Mouse (Mus musculus): ENCODE data around the gene Ncapd2. TPM values are rescaled to one million over a fixed set of nuclear protein-coding genes. Genes with fewer than 3 reads are reported as not detected.
A peak's percentile ranks its signal among the peaks of the same experiment; 100 is the strongest.

Ncapd2 gene
- polyA plus RNA-seq, 1 experiment from 2014 or later = 109 TPM

- H3K36me3 ChIP-seq (ENCODE audit: control insufficient read depth, insufficient read depth, low read length) = peaks cover 54% of the 10 kb centered on the region
- H3K4me2 ChIP-seq (ENCODE audit: low read length) = no peak overlapping the region
- no peak overlapping the region for H3K9ac ChIP-seq (ENCODE audit: low read length)
- ATAC-seq (replicated peaks; ENCODE audit: low FRiP score, low TSS enrichment, low read depth) (no peak), DNase-seq (ENCODE audit: low spot score) (no peak)
- H3K27me3 ChIP-seq (replicated peaks; ENCODE audit: control insufficient read depth, insufficient read depth, low read length) = no peaks in the 10 kb centered on the region
- H3K9me3 ChIP-seq (ENCODE audit: control insufficient read depth, low read length) = no peaks in the 10 kb centered on the region
- H3K4me1 ChIP-seq (replicated peaks; ENCODE audit: control insufficient read depth, insufficient read depth, low read length) = peaks cover 19% of the 10 kb centered on the region
- 42% methylated on average over 10 of the region's 10 CpGs for WGBS
- no peak overlapping the region for H3K4me3 ChIP-seq (ENCODE audit: low read depth, low read length)
- peak overlapping the region; percentile 45; the same call in 1 of the 2 replicates for H3K27ac ChIP-seq (ENCODE audit: low read depth)
Observed at GRCm38 (mm10) chr6:125160558-125160853, 31.0 kb downstream of the Ncapd2 start.

- Histone ChIP-seq H3K27me3 (replicated peaks; ENCODE audit: control insufficient read depth, insufficient read depth, low read length) (no peaks in the 10 kb centered on the region), H3K9ac (ENCODE audit: low read length) (no peak overlapping the region), H3K36me3 (ENCODE audit: control insufficient read depth, insufficient read depth, low read length) (peaks cover 54% of the 10 kb centered on the region), H3K4me3 (ENCODE audit: low read depth, low read length) (no peak overlapping the region), H3K4me1 (replicated peaks; ENCODE audit: control insufficient read depth, insufficient read depth, low read length) (peaks cover 19% of the 10 kb centered on the region), H3K9me3 (ENCODE audit: control insufficient read depth, low read length) (no peaks in the 10 kb centered on the region), H3K4me2 (ENCODE audit: low read length) (no peak overlapping the region), H3K27ac (ENCODE audit: low read depth) (peak overlapping the region; percentile 45; the same call in 1 of the 2 replicates)
- DNase-seq (ENCODE audit: low spot score) = no peak
- no peak for ATAC-seq (replicated peaks; ENCODE audit: low FRiP score, low TSS enrichment, low read depth)
- 71% methylated on average over 7 of the region's 7 CpGs for WGBS
Observed at GRCm38 (mm10) chr6:125159773-125160557, 31.5 kb downstream of the Ncapd2 start.

GRCm38 (mm10) chr6:125158944-125159492 is 32.5 kb downstream of the Ncapd2 start:
- Histone ChIP-seq H3K9ac (ENCODE audit: low read length) (no peak overlapping the region), H3K4me2 (ENCODE audit: low read length) (no peak overlapping the region), H3K4me1 (replicated peaks; ENCODE audit: control insufficient read depth, insufficient read depth, low read length) (peaks cover 17% of the 10 kb centered on the region), H3K9me3 (ENCODE audit: control insufficient read depth, low read length) (no peaks in the 10 kb centered on the region), H3K36me3 (ENCODE audit: control insufficient read depth, insufficient read depth, low read length) (peaks cover 51% of the 10 kb centered on the region), H3K27ac (ENCODE audit: low read depth) (no peak overlapping the region), H3K4me3 (ENCODE audit: low read depth, low read length) (no peak overlapping the region), H3K27me3 (replicated peaks; ENCODE audit: control insufficient read depth, insufficient read depth, low read length) (no peaks in the 10 kb centered on the region)
- no peak for ATAC-seq (replicated peaks; ENCODE audit: low FRiP score, low TSS enrichment, low read depth)
- WGBS = 85% methylated on average over 15 of the region's 15 CpGs
- no peak for DNase-seq (ENCODE audit: low spot score)

GRCm38 (mm10) chr6:125156903-125157614 is 34.4 kb downstream of the Ncapd2 start:
- ATAC-seq (replicated peaks; ENCODE audit: low FRiP score, low TSS enrichment, low read depth) (no peak), DNase-seq (ENCODE audit: low spot score) (no peak)
- no peak overlapping the region for H3K4me2 ChIP-seq (ENCODE audit: low read length)
- 0 out of 2 replicates have a peak, but pooled peaks cover 8% of the 10 kb centered on the region for H3K4me1 ChIP-seq (replicated peaks; ENCODE audit: control insufficient read depth, insufficient read depth, low read length)
- H3K9ac ChIP-seq (ENCODE audit: low read length) = no peak overlapping the region
- no peak overlapping the region for H3K4me3 ChIP-seq (ENCODE audit: low read depth, low read length)
- no peak overlapping the region for H3K27ac ChIP-seq (ENCODE audit: low read depth)
- no peaks in the 10 kb centered on the region for H3K27me3 ChIP-seq (replicated peaks; ENCODE audit: control insufficient read depth, insufficient read depth, low read length)
- H3K36me3 ChIP-seq (ENCODE audit: control insufficient read depth, insufficient read depth, low read length) = peaks cover 55% of the 10 kb centered on the region
- no peaks in the 10 kb centered on the region for H3K9me3 ChIP-seq (ENCODE audit: control insufficient read depth, low read length)
- 62% methylated on average over 7 of the region's 7 CpGs for WGBS

GRCm38 (mm10) chr6:125156491-125156890 is 35.0 kb downstream of the Ncapd2 start:
- no peak for DNase-seq (ENCODE audit: low spot score)
- WGBS = 81% methylated on average over 3 of the region's 3 CpGs

GRCm38 (mm10) chr6:125155262-125155661 is 36.2 kb downstream of the Ncapd2 start:
- no peak overlapping the region for H3K4me2 ChIP-seq (ENCODE audit: low read length)
- no peak overlapping the region for H3K9ac ChIP-seq (ENCODE audit: low read length)
- whole genome bisulfite sequencing = 71% methylated on average over 8 of the region's 8 CpGs
- H3K9me3 ChIP-seq (ENCODE audit: control insufficient read depth, low read length) = no peaks in the 10 kb centered on the region
- ATAC-seq (replicated peaks; ENCODE audit: low FRiP score, low TSS enrichment, low read depth) (no peak), DNase-seq (ENCODE audit: low spot score) (no peak)
- no peak overlapping the region for H3K4me3 ChIP-seq (ENCODE audit: low read depth, low read length)
- no peaks in the 10 kb centered on the region for H3K27me3 ChIP-seq (replicated peaks; ENCODE audit: control insufficient read depth, insufficient read depth, low read length)
- no peaks in the 10 kb centered on the region for H3K4me1 ChIP-seq (replicated peaks; ENCODE audit: control insufficient read depth, insufficient read depth, low read length)
- H3K36me3 ChIP-seq (ENCODE audit: control insufficient read depth, insufficient read depth, low read length) = peaks cover 44% of the 10 kb centered on the region
- H3K27ac ChIP-seq (ENCODE audit: low read depth) = no peak overlapping the region

More at GRCm38 (mm10) chr6:125156491-125156890, 35.0 kb downstream of the Ncapd2 start:
- no peak for ATAC-seq (replicated peaks; ENCODE audit: low FRiP score, low TSS enrichment, low read depth)
- 0 out of 2 replicates have a peak, but pooled peaks cover 8% of the 10 kb centered on the region for H3K4me1 ChIP-seq (replicated peaks; ENCODE audit: control insufficient read depth, insufficient read depth, low read length)
- no peak overlapping the region for H3K4me2 ChIP-seq (ENCODE audit: low read length)
- H3K4me3 ChIP-seq (ENCODE audit: low read depth, low read length) = no peak overlapping the region
- H3K27ac ChIP-seq (ENCODE audit: low read depth) = no peak overlapping the region
- no peak overlapping the region for H3K9ac ChIP-seq (ENCODE audit: low read length)
- no peaks in the 10 kb centered on the region for H3K27me3 ChIP-seq (replicated peaks; ENCODE audit: control insufficient read depth, insufficient read depth, low read length)
- H3K9me3 ChIP-seq (ENCODE audit: control insufficient read depth, low read length) = no peaks in the 10 kb centered on the region
- peaks cover 56% of the 10 kb centered on the region for H3K36me3 ChIP-seq (ENCODE audit: control insufficient read depth, insufficient read depth, low read length)

- Histone ChIP-seq H3K4me1 (replicated peaks; ENCODE audit: control insufficient read depth, insufficient read depth, low read length) (no peaks in the 10 kb centered on the region), H3K27ac (ENCODE audit: low read depth) (no peak overlapping the region), H3K27me3 (replicated peaks; ENCODE audit: control insufficient read depth, insufficient read depth, low read length) (no peaks in the 10 kb centered on the region), H3K4me3 (ENCODE audit: low read depth, low read length) (no peak overlapping the region), H3K9ac (ENCODE audit: low read length) (no peak overlapping the region), H3K4me2 (ENCODE audit: low read length) (no peak overlapping the region), H3K9me3 (ENCODE audit: control insufficient read depth, low read length) (no peaks in the 10 kb centered on the region), H3K36me3 (ENCODE audit: control insufficient read depth, insufficient read depth, low read length) (peaks cover 37% of the 10 kb centered on the region)
- no peak for DNase-seq (ENCODE audit: low spot score)
- ATAC-seq (replicated peaks; ENCODE audit: low FRiP score, low TSS enrichment, low read depth) = no peak
Observed at GRCm38 (mm10) chr6:125154550-125154949, 37.0 kb downstream of the Ncapd2 start.

- H3K9ac ChIP-seq (ENCODE audit: low read length) = no peak overlapping the region
- no peaks in the 10 kb centered on the region for H3K9me3 ChIP-seq (ENCODE audit: control insufficient read depth, low read length)
- H3K27ac ChIP-seq (ENCODE audit: low read depth) = no peak overlapping the region
- DNase-seq (ENCODE audit: low spot score) = no peak
- H3K4me1 ChIP-seq (replicated peaks; ENCODE audit: control insufficient read depth, insufficient read depth, low read length) = 0 out of 2 replicates have a peak, but pooled peaks cover 4% of the 10 kb centered on the region
- H3K36me3 ChIP-seq (ENCODE audit: control insufficient read depth, insufficient read depth, low read length) = peaks cover 28% of the 10 kb centered on the region
- WGBS = 87% methylated on average over 4 of the region's 4 CpGs
- no peaks in the 10 kb centered on the region for H3K27me3 ChIP-seq (replicated peaks; ENCODE audit: control insufficient read depth, insufficient read depth, low read length)
- no peak overlapping the region for H3K4me2 ChIP-seq (ENCODE audit: low read length)
- no peak for ATAC-seq (replicated peaks; ENCODE audit: low FRiP score, low TSS enrichment, low read depth)
- H3K4me3 ChIP-seq (ENCODE audit: low read depth, low read length) = no peak overlapping the region
Observed at GRCm38 (mm10) chr6:125153682-125154081, 37.8 kb downstream of the Ncapd2 start.
